Mouse (Mus musculus): Measurements from ENCODE around the gene Anapc2.

GRCm38 (mm10) chr2:25328440-25328839 lies 56.2 kb downstream of the Anapc2 start:
- TF ChIP-seq CTCF (IDR thresholded peaks at IDR 0.05; ENCODE audit: low read depth) (peak; percentile 56), EP300 (IDR thresholded peaks at IDR 0.05; ENCODE audit: low read depth) (no peak)
